Mouse (Mus musculus) neural tube, embryonic 15.5 days (tissue): ENCODE results near the gene Zfp386. TPM values are rescaled to one million over a fixed set of nuclear protein-coding genes. Genes with fewer than 3 reads are reported as not detected.
"Not testable (repeated sequence)": the region's sequence is repeated elsewhere in the genome, so short reads cannot be mapped to it uniquely, and the experiment has no call there.

ENCODE experiments used
- ATAC-seq: fragments of 200-750 bp; cut with Nextera tagmentation; 2 replicates; pipeline ENCODE4 v1.8.0; 2017; ENCODE audit warnings: mild to moderate bottlenecking, moderate TSS enrichment, moderate library complexity; ENCODE audit not compliant: low FRiP score
- H3K27ac ChIP-seq: fragments of 300-500 bp; sonication (generic); replicated peaks from 2 replicates; pipeline ENCODE4 v1.5.1; 2015; ENCODE audit warnings: mild to moderate bottlenecking, inconsistent platforms
- H3K27me3 ChIP-seq: fragments of 300-500 bp; sonication (generic); replicated peaks from 2 replicates; pipeline ENCODE4 v1.6.1; 2015; ENCODE audit warnings: inconsistent platforms
- H3K36me3 ChIP-seq: fragments of 300-500 bp; sonication (generic); 2 replicates; pipeline ENCODE4 v1.6.1; 2015; ENCODE audit warnings: inconsistent platforms
- H3K4me1 ChIP-seq: fragments of 300-500 bp; sonication (generic); 2 replicates; pipeline ENCODE4 v1.6.1; 2015; ENCODE audit warnings: inconsistent platforms
- H3K4me2 ChIP-seq: fragments of 300-500 bp; sonication (generic); 2 replicates; pipeline ENCODE4 v1.6.1; 2015; ENCODE audit warnings: inconsistent platforms, mild to moderate bottlenecking, moderate library complexity
- H3K4me3 ChIP-seq: fragments of 300-500 bp; sonication (generic); replicated peaks from 2 replicates; pipeline ENCODE4 v1.5.1; 2015; ENCODE audit warnings: mild to moderate bottlenecking, inconsistent platforms
- H3K9ac ChIP-seq: fragments of 300-500 bp; sonication (generic); replicated peaks from 2 replicates; pipeline ENCODE4 v1.6.1; 2015; ENCODE audit warnings: mild to moderate bottlenecking, inconsistent platforms
- H3K9me3 ChIP-seq: fragments of 300-500 bp; sonication (generic); replicated peaks from 2 replicates; pipeline ENCODE4 v1.6.1; 2016; ENCODE audit warnings: inconsistent platforms
- WGBS: fragments of 180-500 bp; shearing (Covaris S2); methylation state at CpG from one replicate; pipeline ENCODE4 v1.1.7; 2015; ENCODE audit warnings: mixed read lengths; 5-methylcytosine and 5-hydroxymethylcytosine counted together
- polyA plus RNA-seq: library from polyadenylated mRNA; unstranded; fragments of >200 nt; fragmentation: Nextera tagmentation; extraction: Ambion mirVana; gene quantifications from 2 replicates; pipeline ENCODE4 v1.2.1, GENCODE M21; 2015

The Zfp386 gene
- 43.3 and 47.1 TPM in 2 replicates for polyA plus RNA-seq

GRCm38 (mm10) chr12:116047440-116048377 lies at the start of gene Zfp386:
Gene Zfp386 (plus strand): TSS chr12:116047724.
- peak; percentile 100 for ATAC-seq
- no peaks in the 10 kb centered on the region for H3K27me3 ChIP-seq
- peaks cover 20% of the 10 kb centered on the region; the same call in 1 of the 2 replicates for H3K36me3 ChIP-seq
- WGBS: 1% methylated on average over 55 of the region's 55 CpGs
- peak within 1 kb of the TSS; percentile 94 for H3K4me3 ChIP-seq
- peak within 1 kb of the TSS; percentile 92 for H3K9ac ChIP-seq
- no peaks in the 10 kb centered on the region for H3K9me3 ChIP-seq
- H3K27ac ChIP-seq: peak within 1 kb of the TSS; percentile 98
- H3K4me1 ChIP-seq: peaks cover 22% of the 10 kb centered on the region
- H3K4me2 ChIP-seq: peak within 1 kb of the TSS; percentile 66

- ATAC-seq, H3K4me1 ChIP-seq, H3K27ac ChIP-seq, H3K4me3 ChIP-seq, H3K27me3 ChIP-seq, H3K4me2 ChIP-seq, H3K36me3 ChIP-seq, H3K9me3 ChIP-seq, H3K9ac ChIP-seq: not testable (repeated sequence)
- 80% methylated on average over 3 of the region's 3 CpGs for WGBS
Observed at GRCm38 (mm10) chr12:115999784-116000183, 47.7 kb upstream of the Zfp386 start.

- not testable (repeated sequence) for ATAC-seq, H3K4me2 ChIP-seq, H3K9ac ChIP-seq, H3K27ac ChIP-seq, H3K4me1 ChIP-seq, H3K9me3 ChIP-seq, H3K36me3 ChIP-seq, H3K27me3 ChIP-seq, H3K4me3 ChIP-seq
- WGBS: 82% methylated on average over 1 of the region's 1 CpGs
Observed at GRCm38 (mm10) chr12:116002946-116003345, 44.6 kb upstream of the Zfp386 start.

GRCm38 (mm10) chr12:116010812-116011211 lies 36.7 kb upstream of the Zfp386 start:
- Histone ChIP-seq H3K4me1 (no peaks in the 10 kb centered on the region), H3K27ac (no peak overlapping the region), H3K27me3 (no peaks in the 10 kb centered on the region), H3K4me2 (no peak overlapping the region), H3K9me3 (no peaks in the 10 kb centered on the region), H3K36me3 (no peaks in the 10 kb centered on the region), H3K9ac (no peak overlapping the region), H3K4me3 (no peak overlapping the region)
- WGBS: 89% methylated on average over 2 of the region's 2 CpGs
- ATAC-seq: no peak

- Histone ChIP-seq H3K9me3 (no peaks in the 10 kb centered on the region), H3K4me1 (no peaks in the 10 kb centered on the region), H3K9ac (no peak overlapping the region), H3K36me3 (no peaks in the 10 kb centered on the region), H3K4me3 (no peak overlapping the region), H3K27ac (no peak overlapping the region), H3K4me2 (no peak overlapping the region), H3K27me3 (no peaks in the 10 kb centered on the region)
- ATAC-seq: no peak
- WGBS: 64% methylated on average over 2 of the region's 2 CpGs
Observed at GRCm38 (mm10) chr12:116028095-116028494, 19.4 kb upstream of the Zfp386 start.

GRCm38 (mm10) chr12:116035346-116035745 lies 12.2 kb upstream of the Zfp386 start:
- no peaks in the 10 kb centered on the region for H3K4me1 ChIP-seq
- no peak for ATAC-seq
- no peaks in the 10 kb centered on the region for H3K9me3 ChIP-seq

GRCm38 (mm10) chr12:116044785-116045184 lies 2.7 kb upstream of the Zfp386 start:
- peaks cover under 1% of the 10 kb centered on the region; the same call in 1 of the 2 replicates for H3K36me3 ChIP-seq
- H3K9ac ChIP-seq: no peak overlapping the region
- no peaks in the 10 kb centered on the region for H3K27me3 ChIP-seq
- H3K9me3 ChIP-seq: no peaks in the 10 kb centered on the region
- no peak overlapping the region for H3K4me2 ChIP-seq
- no peak overlapping the region for H3K27ac ChIP-seq
- WGBS: 96% methylated on average over 5 of the region's 5 CpGs
- ATAC-seq: no peak
- H3K4me1 ChIP-seq: peaks cover 15% of the 10 kb centered on the region
- no peak overlapping the region for H3K4me3 ChIP-seq

More at GRCm38 (mm10) chr12:116035346-116035745, 12.2 kb upstream of the Zfp386 start:
- Histone ChIP-seq H3K27ac (no peak overlapping the region), H3K27me3 (no peaks in the 10 kb centered on the region), H3K9ac (no peak overlapping the region), H3K4me3 (no peak overlapping the region), H3K36me3 (no peaks in the 10 kb centered on the region), H3K4me2 (no peak overlapping the region)
- 76% methylated on average over 5 of the region's 5 CpGs for WGBS

- H3K9me3 ChIP-seq: no peaks in the 10 kb centered on the region
- peaks cover 23% of the 10 kb centered on the region; the same call in 1 of the 2 replicates for H3K36me3 ChIP-seq
- peak overlapping the region; percentile 94 for H3K4me3 ChIP-seq
- no peak for ATAC-seq
- no peak overlapping the region for H3K27ac ChIP-seq
- H3K4me1 ChIP-seq: peaks cover 22% of the 10 kb centered on the region
- H3K4me2 ChIP-seq: peak overlapping the region; percentile 66
- H3K27me3 ChIP-seq: no peaks in the 10 kb centered on the region
- 76% methylated on average over 7 of the region's 7 CpGs for WGBS
- peak overlapping the region; percentile 92 for H3K9ac ChIP-seq
Observed at GRCm38 (mm10) chr12:116048766-116049165, 1.2 kb downstream of the Zfp386 start.

- peaks cover 25% of the 10 kb centered on the region for H3K36me3 ChIP-seq
Observed at GRCm38 (mm10) chr12:116049236-116049635, 1.7 kb downstream of the Zfp386 start.

GRCm38 (mm10) chr12:116049701-116050100 lies 2.2 kb downstream of the Zfp386 start:
- Histone ChIP-seq H3K4me2 (peak overlapping the region; percentile 66; the same call in 1 of the 2 replicates), H3K27me3 (no peaks in the 10 kb centered on the region), H3K4me3 (no peak overlapping the region; the same call in 1 of the 2 replicates), H3K36me3 (peaks cover 29% of the 10 kb centered on the region), H3K27ac (no peak overlapping the region), H3K9ac (no peak overlapping the region), H3K9me3 (0 out of 2 replicates have a peak, but pooled peaks cover 4% of the 10 kb centered on the region), H3K4me1 (peaks cover 22% of the 10 kb centered on the region)
- 89% methylated on average over 6 of the region's 6 CpGs for WGBS
- no peak for ATAC-seq

More at GRCm38 (mm10) chr12:116049236-116049635, 1.7 kb downstream of the Zfp386 start:
- Histone ChIP-seq H3K9me3 (no peaks in the 10 kb centered on the region), H3K27ac (no peak overlapping the region), H3K27me3 (no peaks in the 10 kb centered on the region), H3K4me1 (peaks cover 22% of the 10 kb centered on the region), H3K9ac (no peak overlapping the region), H3K4me2 (peak overlapping the region; percentile 66), H3K4me3 (peak overlapping the region; percentile 94)
- 86% methylated on average over 3 of the region's 3 CpGs for WGBS
- ATAC-seq: no peak

GRCm38 (mm10) chr12:116054342-116054741 lies 6.8 kb downstream of the Zfp386 start:
- H3K9me3 ChIP-seq: peaks cover 13% of the 10 kb centered on the region; the same call in 1 of the 2 replicates
- 96% methylated on average over 8 of the region's 8 CpGs for WGBS
- H3K27me3 ChIP-seq: no peaks in the 10 kb centered on the region
- no peak overlapping the region for H3K4me3 ChIP-seq
- ATAC-seq: no peak
- H3K36me3 ChIP-seq: peaks cover 68% of the 10 kb centered on the region
- peaks cover 12% of the 10 kb centered on the region for H3K4me1 ChIP-seq
- no peak overlapping the region for H3K27ac ChIP-seq
- no peak overlapping the region for H3K4me2 ChIP-seq
- H3K9ac ChIP-seq: no peak overlapping the region

GRCm38 (mm10) chr12:116056112-116056511 lies 8.6 kb downstream of the Zfp386 start:
- Histone ChIP-seq H3K4me3 (no peak overlapping the region), H3K9ac (no peak overlapping the region), H3K4me1 (no peaks in the 10 kb centered on the region), H3K27ac (no peak overlapping the region), H3K4me2 (no peak overlapping the region), H3K36me3 (peaks cover 71% of the 10 kb centered on the region), H3K9me3 (peaks cover 21% of the 10 kb centered on the region), H3K27me3 (no peaks in the 10 kb centered on the region)
- ATAC-seq: no peak
- 95% methylated on average over 3 of the region's 3 CpGs for WGBS
